In genomic region chr11:100567229-100567628, GRCm38 (mm10) we compare ENCODE assay signal across 32 mouse cellular contexts. TPM values are rescaled to one million over a fixed set of nuclear protein-coding genes. Genes with fewer than 3 reads are reported as not detected.
"Had no signal": no experiment of that assay in that cellular context is flagged by ENCODE, and none has a peak within 500 bp of the region (broad histone marks: within the 10 kb centered on the region; RNA-seq: fewer than 3 reads in every experiment).

No protein-coding gene starts in this region.

- H3K27ac ChIP-seq: limb, embryonic 10.5 days; limb, embryonic 12.5 days; limb, embryonic 13.5 days; limb, embryonic 15.5 days; liver, embryonic 12.5 days; liver, embryonic 13.5 days; liver, embryonic 14.5 days; liver, embryonic 15.5 days; lung, embryonic 15.5 days; macrophage; midbrain, embryonic 10.5 days; midbrain, embryonic 12.5 days; midbrain, embryonic 13.5 days; midbrain, embryonic 15.5 days; neural tube, embryonic 12.5 days had no signal

- H3K36me3 ChIP-seq: limb, embryonic 10.5 days; limb, embryonic 12.5 days; limb, embryonic 13.5 days; limb, embryonic 15.5 days; liver, embryonic 12.5 days; liver, embryonic 13.5 days; liver, embryonic 15.5 days; lung, embryonic 15.5 days; midbrain, embryonic 10.5 days; midbrain, embryonic 12.5 days; midbrain, embryonic 13.5 days; midbrain, embryonic 15.5 days; neural tube, embryonic 12.5 days had no signal

- H3K4me3 ChIP-seq: limb, embryonic 10.5 days; limb, embryonic 12.5 days; limb, embryonic 13.5 days; limb, embryonic 15.5 days; liver, embryonic 12.5 days; liver, embryonic 13.5 days; liver, embryonic 15.5 days; lung, embryonic 15.5 days; megakaryocyte, embryonic 14.5 days; midbrain, embryonic 10.5 days; midbrain, embryonic 12.5 days; midbrain, embryonic 13.5 days; midbrain, embryonic 15.5 days; myocyte; neural tube, embryonic 12.5 days had no signal

- DNase-seq: left cerebral cortex, postnatal 4 days; liver; liver, embryonic 13.5 days; lung, adult 18-20 months; lung, adult 2 months; lung, embryonic 14.5 days; lung, postnatal 14 days; lung, postnatal 36 days; lung, postnatal 4 days; midbrain, embryonic 14.5 days had no signal

- H3K9me3 ChIP-seq: limb, embryonic 10.5 days; limb, embryonic 12.5 days; limb, embryonic 13.5 days; limb, embryonic 15.5 days; liver, embryonic 12.5 days; liver, embryonic 13.5 days; liver, embryonic 15.5 days; lung, embryonic 15.5 days; midbrain, embryonic 10.5 days; midbrain, embryonic 12.5 days; midbrain, embryonic 13.5 days; midbrain, embryonic 15.5 days; neural tube, embryonic 12.5 days had no signal

- H3K4me2 ChIP-seq: limb, embryonic 12.5 days; limb, embryonic 13.5 days; limb, embryonic 15.5 days; liver, embryonic 11.5 days; liver, embryonic 12.5 days; liver, embryonic 13.5 days; liver, embryonic 15.5 days; lung, embryonic 14.5 days; lung, embryonic 15.5 days; midbrain, embryonic 11.5 days; midbrain, embryonic 12.5 days; midbrain, embryonic 13.5 days; midbrain, embryonic 15.5 days; neural tube, embryonic 12.5 days had no signal

- ATAC-seq: liver, embryonic 12.5 days; midbrain, embryonic 13.5 days; midbrain, embryonic 15.5 days; midbrain, embryonic 16.5 days had no signal

- H3K9ac ChIP-seq: limb, embryonic 13.5 days; limb, embryonic 15.5 days; liver, embryonic 12.5 days; liver, embryonic 13.5 days; liver, embryonic 14.5 days; liver, embryonic 15.5 days; liver, postnatal 0 days; lung, embryonic 14.5 days; lung, embryonic 15.5 days; midbrain, embryonic 12.5 days; midbrain, embryonic 15.5 days; neural tube, embryonic 12.5 days had no signal

RNA-seq across cellular contexts. Expression of gene Ttc25, which starts 21.8 kb away (rescaled TPM):
- total RNA-seq: megakaryocyte-erythroid progenitor cell, adult 5-6 weeks; monocyte, adult 5-6 weeks had no signal
